Mouse (Mus musculus): ENCODE measurements around the gene Mtif2. TPM values are rescaled to one million over a fixed set of nuclear protein-coding genes. Genes with fewer than 3 reads are reported as not detected.

Gene Mtif2
- total RNA-seq, 2 experiments from 2014 or later, result 32.2 to 34.8 TPM

DNA sequence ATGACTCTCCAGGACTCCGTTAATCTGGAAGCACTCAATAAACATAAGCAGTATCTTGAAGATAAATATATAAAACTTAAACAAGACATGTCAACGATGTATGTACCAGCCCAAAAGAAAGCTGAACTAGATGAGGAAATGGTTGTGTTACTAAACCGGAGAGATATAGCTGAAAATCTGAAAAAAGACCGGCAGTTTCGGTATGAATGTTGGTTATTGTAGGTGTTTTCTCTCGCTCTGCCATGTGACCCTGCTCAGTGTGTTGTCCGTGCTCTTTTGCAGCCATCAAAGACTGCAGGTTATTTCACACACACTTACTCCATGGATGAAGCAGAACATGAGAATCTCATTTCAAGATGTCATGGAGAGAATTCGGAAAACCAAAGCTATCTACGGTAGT lies 34.2 kb downstream of the Mtif2 start:
- DNase-seq, result no peak

DNA sequence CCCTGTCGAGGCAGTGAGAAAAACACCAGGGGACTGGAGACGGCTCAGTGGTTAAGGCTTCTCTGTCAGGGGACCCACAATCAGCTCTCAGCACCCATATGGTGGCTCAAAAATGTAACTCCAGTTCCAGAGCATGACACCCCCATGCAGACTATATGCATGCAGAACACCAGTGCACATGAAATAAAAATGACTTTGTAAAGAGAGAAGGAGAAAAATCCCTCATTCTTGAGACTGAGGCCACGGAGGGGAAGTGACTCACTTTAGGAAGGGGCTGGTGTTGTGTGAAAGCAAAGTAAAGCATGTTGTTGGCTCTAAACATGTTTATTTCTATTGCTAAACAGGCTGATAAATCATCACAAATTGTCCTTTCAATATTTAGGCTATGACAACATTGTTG lies 34.8 kb downstream of the Mtif2 start:
- no peak for DNase-seq

DNA sequence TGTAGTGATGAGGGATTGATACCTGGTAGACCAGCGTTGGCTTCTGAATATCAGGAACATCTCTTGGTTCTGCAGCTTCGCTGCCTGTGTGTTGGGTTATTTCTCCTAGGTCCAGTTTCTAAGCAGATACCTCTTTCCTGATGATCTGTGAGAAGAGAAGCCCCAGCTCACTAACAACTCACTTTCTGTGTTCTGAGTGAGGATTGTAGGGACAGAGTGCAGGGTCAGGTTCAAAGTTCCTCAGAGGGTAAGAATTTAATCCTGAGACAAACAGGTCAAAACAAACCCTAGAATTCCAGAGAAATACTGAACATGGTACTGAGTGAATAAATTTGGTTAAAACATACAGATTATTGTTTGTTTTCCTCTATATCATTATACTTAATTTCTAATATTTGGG lies 37.2 kb downstream of the Mtif2 start:
- no peak for DNase-seq

DNA sequence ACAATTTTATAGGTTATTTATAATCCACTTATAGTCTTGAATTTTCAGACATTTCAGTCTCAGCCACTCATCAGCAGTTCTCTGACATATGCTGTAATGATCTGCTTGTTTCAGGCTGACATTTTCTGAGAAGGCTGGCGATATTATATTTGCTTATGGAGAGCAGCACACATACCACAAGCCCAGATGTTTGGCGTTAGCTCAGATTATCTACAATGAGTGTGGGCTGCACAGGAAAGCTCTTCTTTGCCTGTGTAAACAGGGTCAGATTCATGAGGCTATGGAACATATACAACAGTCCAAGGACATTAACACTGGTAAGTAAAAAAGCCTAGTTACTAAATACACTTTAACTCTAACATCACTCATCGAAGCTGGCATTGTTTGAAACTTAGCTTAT lies 45.3 kb downstream of the Mtif2 start:
- no peak for DNase-seq

DNA sequence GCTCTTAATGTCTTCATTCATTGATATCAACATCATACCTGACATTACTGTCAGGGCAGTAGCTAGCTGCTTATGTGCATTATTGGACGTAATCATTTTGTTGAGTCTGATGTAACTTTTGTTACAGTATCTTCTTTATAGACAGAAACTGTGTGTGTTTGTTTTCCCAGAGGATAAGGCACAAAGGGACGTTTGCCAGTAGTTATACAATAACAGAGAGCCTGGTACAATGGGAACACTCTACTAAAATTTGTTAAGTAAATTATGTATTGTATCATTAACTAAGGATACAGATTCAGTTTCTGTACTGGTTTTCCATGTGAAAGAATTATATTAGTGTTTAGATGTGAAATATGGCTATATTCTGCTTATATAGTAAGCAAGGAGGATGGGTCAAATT lies 46.4 kb downstream of the Mtif2 start:
- no peak for DNase-seq

DNA sequence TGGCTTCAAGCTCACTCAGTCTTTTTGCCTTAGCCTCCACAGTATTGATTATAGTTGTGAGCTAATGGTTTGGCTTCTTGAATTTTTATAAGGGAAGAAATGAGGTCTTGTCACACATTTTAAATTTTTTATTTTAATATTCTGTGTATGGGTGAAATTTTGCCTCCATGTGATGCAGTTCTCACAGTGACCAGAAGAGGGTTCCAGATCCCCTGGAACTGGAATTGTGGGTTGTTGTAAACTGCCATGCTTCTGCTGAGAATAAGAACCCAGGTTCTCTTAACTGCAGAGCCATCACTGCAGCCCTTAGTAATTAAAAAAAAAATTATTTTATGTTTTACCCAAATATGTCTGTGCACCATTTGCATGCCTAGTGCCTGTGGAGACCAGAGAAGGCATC lies 53.4 kb downstream of the Mtif2 start:
- no peak for DNase-seq

Other genes starting within 250 kb of the Mtif2 start
- gene Ccdc88a, start 152.8 kb upstream of the Mtif2 start, total RNA-seq (2021), result 10 to 100 TPM; 62.9 to 73.6 TPM
- gene Prorsd1, start 11.4 kb upstream of the Mtif2 start, total RNA-seq (2021), result 1 to 10 TPM; 3.7 to 5.1 TPM
- gene Clhc1, start 21.5 kb downstream of the Mtif2 start, total RNA-seq (2021), result under 1 TPM; 0.22 to 0.43 TPM
- gene Rps27a, start 21.7 kb downstream of the Mtif2 start, total RNA-seq (2021), result 100 to 1,000 TPM; 464 to 469 TPM
- gene Rtn4, start 166.5 kb downstream of the Mtif2 start, total RNA-seq (2021), result 100 to 1,000 TPM; 443 to 493 TPM